Mouse (Mus musculus): ENCODE results near the gene Pim3. TPM values are rescaled to one million over a fixed set of nuclear protein-coding genes. Genes with fewer than 3 reads are reported as not detected.

The Pim3 gene
- polyA plus RNA-seq, 1 experiment: 26.9 TPM

DNA sequence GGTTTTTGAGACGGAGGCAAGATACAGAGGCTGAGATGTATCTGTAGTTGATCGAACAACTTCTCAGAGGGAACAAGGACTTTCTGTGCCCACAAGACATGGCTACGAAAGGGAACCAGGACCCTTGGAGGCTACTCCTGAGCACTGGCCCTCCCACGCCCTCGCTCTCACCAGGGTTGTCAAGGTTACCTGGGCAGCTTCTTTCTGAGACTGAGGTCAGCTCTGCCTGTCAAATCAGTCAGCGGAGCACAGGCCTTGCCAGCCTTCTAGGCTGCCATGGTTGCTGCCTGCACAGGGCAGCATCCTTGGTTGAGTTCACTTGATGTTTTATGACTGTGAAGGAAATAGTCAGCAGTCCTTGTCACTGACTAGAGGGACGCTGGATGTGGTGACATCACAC, 39.5 kb upstream of the Pim3 start:
- TF ChIP-seq TCF12 (IDR thresholded peaks at IDR 0.05; ENCODE audit: insufficient read depth, poor library complexity, severe bottlenecking): no peak
- no peak for TF ChIP-seq SRF (IDR thresholded peaks at IDR 0.05; ENCODE audit: control insufficient read depth, insufficient read length, low read depth)
- TF ChIP-seq MYOG (IDR thresholded peaks at IDR 0.05; ENCODE audit: control insufficient read depth in 1 of 3, insufficient read depth in 1 of 3, insufficient read length in 2 of 3, low read depth in 2 of 3): no peak
- no peak for TF ChIP-seq USF1 (IDR thresholded peaks at IDR 0.05; ENCODE audit: low read depth)
- no peak for TF ChIP-seq MAX (IDR thresholded peaks at IDR 0.05; ENCODE audit: low read depth)
- TF ChIP-seq E2F4 (IDR thresholded peaks at IDR 0.05; ENCODE audit: insufficient read depth): no peak
- no peak for TF ChIP-seq REST (IDR thresholded peaks at IDR 0.05; ENCODE audit: insufficient read depth, insufficient read length)
- TF ChIP-seq MYOD1 (IDR thresholded peaks at IDR 0.05; ENCODE audit: control insufficient read depth in 1 of 3, insufficient read length in 2 of 3, low read depth in 2 of 3): no peak
- no peak for TF ChIP-seq TCF3 (IDR thresholded peaks at IDR 0.05; ENCODE audit: insufficient read length, low read depth)
- no peak for TF ChIP-seq POLR2AphosphoS2 (IDR thresholded peaks at IDR 0.05; ENCODE audit: insufficient read length, low read depth)
- TF ChIP-seq POLR2A (IDR thresholded peaks at IDR 0.05; ENCODE audit: insufficient read length, low read depth): no peak
- TF ChIP-seq CEBPB (IDR thresholded peaks at IDR 0.05; ENCODE audit: insufficient read depth, poor library complexity, severe bottlenecking): no peak
- no peak overlapping the region for H3K4me2 ChIP-seq (ENCODE audit: low read depth)
- H3ac ChIP-seq (ENCODE audit: control insufficient read depth, insufficient read length): no peak overlapping the region
- H3K79me2 ChIP-seq (ENCODE audit: control insufficient read depth, insufficient read depth): peaks cover 20% of the 10 kb centered on the region
- no peaks in the 10 kb centered on the region for H3K27me3 ChIP-seq (ENCODE audit: control insufficient read depth, insufficient read depth, insufficient read length)
- peaks cover 13% of the 10 kb centered on the region for H3K36me3 ChIP-seq (ENCODE audit: control insufficient read depth, insufficient read depth)
- no peak overlapping the region for H3K4me3 ChIP-seq

DNA sequence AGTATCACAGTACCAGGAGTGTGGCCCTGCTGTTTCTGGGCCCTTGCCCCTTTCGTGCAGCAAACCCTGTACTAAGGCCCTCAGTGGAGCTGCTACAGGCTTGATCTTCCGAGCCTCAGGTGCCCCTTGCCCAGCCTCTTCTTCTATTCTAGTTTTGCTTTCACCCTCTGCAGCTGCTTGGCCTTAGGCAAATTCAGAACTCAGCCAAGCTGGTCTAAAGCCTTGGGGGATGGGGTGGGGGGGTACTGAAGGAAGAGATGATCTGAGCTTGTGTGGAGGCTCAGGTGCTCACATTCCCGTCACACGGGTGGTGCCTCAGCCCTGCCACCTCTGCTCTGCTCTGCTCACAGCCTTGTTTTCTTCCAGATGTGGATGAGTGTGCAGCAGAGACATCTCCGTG, 38.6 kb upstream of the Pim3 start:
- no peak overlapping the region for H3K4me3 ChIP-seq
- H3K36me3 ChIP-seq (ENCODE audit: control insufficient read depth, insufficient read depth): peaks cover 13% of the 10 kb centered on the region
- H3K79me2 ChIP-seq (ENCODE audit: control insufficient read depth, insufficient read depth): peaks cover 13% of the 10 kb centered on the region
- H3K27me3 ChIP-seq (ENCODE audit: control insufficient read depth, insufficient read depth, insufficient read length): no peaks in the 10 kb centered on the region
- H3K4me2 ChIP-seq (ENCODE audit: low read depth): no peak overlapping the region
- H3ac ChIP-seq (ENCODE audit: control insufficient read depth, insufficient read length): no peak overlapping the region
- no peak for TF ChIP-seq POLR2AphosphoS2 (IDR thresholded peaks at IDR 0.05; ENCODE audit: insufficient read length, low read depth)
- no peak for TF ChIP-seq USF1 (IDR thresholded peaks at IDR 0.05; ENCODE audit: low read depth)
- no peak for TF ChIP-seq MYOG (IDR thresholded peaks at IDR 0.05; ENCODE audit: control insufficient read depth in 1 of 3, insufficient read depth in 1 of 3, insufficient read length in 2 of 3, low read depth in 2 of 3)
- TF ChIP-seq TCF3 (IDR thresholded peaks at IDR 0.05; ENCODE audit: insufficient read length, low read depth): no peak
- no peak for TF ChIP-seq MYOD1 (IDR thresholded peaks at IDR 0.05; ENCODE audit: control insufficient read depth in 1 of 3, insufficient read length in 2 of 3, low read depth in 2 of 3)
- no peak for TF ChIP-seq SRF (IDR thresholded peaks at IDR 0.05; ENCODE audit: control insufficient read depth, insufficient read length, low read depth)
- no peak for TF ChIP-seq TCF12 (IDR thresholded peaks at IDR 0.05; ENCODE audit: insufficient read depth, poor library complexity, severe bottlenecking)
- no peak for TF ChIP-seq E2F4 (IDR thresholded peaks at IDR 0.05; ENCODE audit: insufficient read depth)
- TF ChIP-seq POLR2A (IDR thresholded peaks at IDR 0.05; ENCODE audit: insufficient read length, low read depth): no peak
- TF ChIP-seq CEBPB (IDR thresholded peaks at IDR 0.05; ENCODE audit: insufficient read depth, poor library complexity, severe bottlenecking): no peak
- TF ChIP-seq MAX (IDR thresholded peaks at IDR 0.05; ENCODE audit: low read depth): no peak
- no peak for TF ChIP-seq REST (IDR thresholded peaks at IDR 0.05; ENCODE audit: insufficient read depth, insufficient read length)

DNA sequence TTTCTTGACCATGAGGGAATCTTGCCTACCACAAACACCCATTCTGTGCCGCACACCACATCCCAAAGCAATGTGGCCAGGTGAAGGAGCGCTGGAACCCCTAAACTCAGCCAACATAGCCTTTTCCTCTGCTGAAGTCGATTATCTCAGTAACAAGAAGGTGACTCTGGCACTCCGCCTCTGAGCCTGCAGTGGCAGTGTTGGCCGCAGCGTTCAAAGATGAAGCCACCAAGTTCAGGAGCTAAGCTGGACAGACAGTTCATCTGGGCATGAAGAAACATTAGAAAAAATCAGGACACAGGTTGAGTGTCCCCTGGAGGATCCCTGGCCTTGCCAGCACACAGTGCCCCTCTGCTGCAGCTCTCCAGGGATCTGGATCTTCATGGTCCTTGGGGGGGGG, 34.5 kb upstream of the Pim3 start:
- no peak for TF ChIP-seq MYOG (IDR thresholded peaks at IDR 0.05; ENCODE audit: control insufficient read depth in 1 of 3, insufficient read depth in 1 of 3, insufficient read length in 2 of 3, low read depth in 2 of 3)
- TF ChIP-seq SRF (IDR thresholded peaks at IDR 0.05; ENCODE audit: control insufficient read depth, insufficient read length, low read depth): no peak
- TF ChIP-seq TCF3 (IDR thresholded peaks at IDR 0.05; ENCODE audit: insufficient read length, low read depth): no peak
- TF ChIP-seq CEBPB (IDR thresholded peaks at IDR 0.05; ENCODE audit: insufficient read depth, poor library complexity, severe bottlenecking): no peak
- no peak overlapping the region for H3ac ChIP-seq (ENCODE audit: control insufficient read depth, insufficient read length)
- no peaks in the 10 kb centered on the region for H3K79me2 ChIP-seq (ENCODE audit: control insufficient read depth, insufficient read depth)
- peaks cover 13% of the 10 kb centered on the region for H3K36me3 ChIP-seq (ENCODE audit: control insufficient read depth, insufficient read depth)
- H3K27me3 ChIP-seq (ENCODE audit: control insufficient read depth, insufficient read depth, insufficient read length): no peaks in the 10 kb centered on the region
- no peak overlapping the region for H3K4me2 ChIP-seq (ENCODE audit: low read depth)
- H3K4me3 ChIP-seq: no peak overlapping the region

DNA sequence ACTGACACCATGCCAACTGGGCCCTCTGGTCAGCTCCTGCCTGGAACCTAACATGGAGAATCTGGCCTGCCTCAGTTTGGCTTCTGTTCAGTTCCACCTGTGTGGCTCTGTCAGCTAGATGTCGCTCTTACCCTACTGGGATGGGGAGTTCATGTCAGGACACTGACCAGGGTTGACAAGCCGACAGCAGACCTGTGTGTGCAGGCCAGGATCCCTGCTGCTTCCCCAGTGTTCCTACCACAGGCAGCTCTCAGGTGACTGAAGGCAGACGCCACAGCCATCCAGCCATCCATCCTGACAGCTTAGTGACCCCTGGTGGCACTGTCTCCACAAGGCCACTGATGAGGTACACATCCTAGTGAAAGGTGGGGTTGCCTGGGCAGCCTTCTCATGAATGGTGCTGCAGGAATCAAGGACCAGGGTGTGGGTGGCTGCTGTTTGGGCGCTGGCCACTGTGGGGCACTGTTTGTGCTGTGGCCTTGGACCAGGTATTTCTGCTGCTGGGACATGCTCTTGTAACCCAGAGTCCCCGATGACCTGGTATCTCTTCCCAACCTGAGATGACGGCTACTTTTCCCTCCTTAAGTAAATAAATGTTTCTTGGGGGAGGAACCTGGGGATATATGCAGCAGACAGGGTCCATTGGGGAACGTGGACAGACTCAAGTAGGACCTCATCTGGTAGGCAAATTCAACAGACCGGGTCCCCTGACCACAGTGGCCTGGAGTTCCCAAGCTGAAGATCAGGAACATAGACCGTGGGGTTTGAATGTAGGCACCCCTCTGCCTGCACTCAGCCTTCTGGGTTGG, 33.8 kb upstream of the Pim3 start:
- Histone ChIP-seq H3K27me3 (ENCODE audit: control insufficient read depth, insufficient read depth, insufficient read length) (no peaks in the 10 kb centered on the region), H3K36me3 (ENCODE audit: control insufficient read depth, insufficient read depth) (peaks cover 13% of the 10 kb centered on the region), H3K79me2 (ENCODE audit: control insufficient read depth, insufficient read depth) (no peaks in the 10 kb centered on the region), H3K4me3 (no peak overlapping the region), H3ac (ENCODE audit: control insufficient read depth, insufficient read length) (no peak overlapping the region), H3K4me2 (ENCODE audit: low read depth) (no peak overlapping the region)
- no peak for TF ChIP-seq MAX (IDR thresholded peaks at IDR 0.05; ENCODE audit: low read depth)
- no peak for TF ChIP-seq MYOD1 (IDR thresholded peaks at IDR 0.05; ENCODE audit: control insufficient read depth in 1 of 3, insufficient read length in 2 of 3, low read depth in 2 of 3)
- TF ChIP-seq REST (IDR thresholded peaks at IDR 0.05; ENCODE audit: insufficient read depth, insufficient read length): no peak
- no peak for TF ChIP-seq TCF3 (IDR thresholded peaks at IDR 0.05; ENCODE audit: insufficient read length, low read depth)
- TF ChIP-seq TCF12 (IDR thresholded peaks at IDR 0.05; ENCODE audit: insufficient read depth, poor library complexity, severe bottlenecking): no peak
- TF ChIP-seq SRF (IDR thresholded peaks at IDR 0.05; ENCODE audit: control insufficient read depth, insufficient read length, low read depth): no peak
- no peak for TF ChIP-seq E2F4 (IDR thresholded peaks at IDR 0.05; ENCODE audit: insufficient read depth)
- TF ChIP-seq POLR2AphosphoS2 (IDR thresholded peaks at IDR 0.05; ENCODE audit: insufficient read length, low read depth): no peak
- TF ChIP-seq POLR2A (IDR thresholded peaks at IDR 0.05; ENCODE audit: insufficient read length, low read depth): no peak
- no peak for TF ChIP-seq USF1 (IDR thresholded peaks at IDR 0.05; ENCODE audit: low read depth)
- no peak for TF ChIP-seq MYOG (IDR thresholded peaks at IDR 0.05; ENCODE audit: control insufficient read depth in 1 of 3, insufficient read depth in 1 of 3, insufficient read length in 2 of 3, low read depth in 2 of 3)
- TF ChIP-seq CEBPB (IDR thresholded peaks at IDR 0.05; ENCODE audit: insufficient read depth, poor library complexity, severe bottlenecking): no peak
